Mouse (Mus musculus) G1E (cell line): Measurements from ENCODE around the gene Ambra1. TPM values are rescaled to one million over a fixed set of nuclear protein-coding genes. Genes with fewer than 3 reads are reported as not detected.
A peak's percentile ranks its signal among the peaks of the same experiment; 100 is the strongest.

Source experiments
- ATAC-seq: 2 replicates; pipeline ENCODE4 v1.8.0; 2016; ENCODE audit warnings: mild to moderate bottlenecking; ENCODE audit not compliant: insufficient number of reproducible peaks, poor library complexity, low FRiP score, severe bottlenecking; ENCODE audit errors: extremely low read depth
- DNase-seq: peaks from one replicate; pipeline ENCODE4 v3.0.0; 2012; ENCODE audit warnings: low spot score
- H3K27me3 ChIP-seq: 2 replicates; pipeline ENCODE4 v1.6.1; 2012; ENCODE audit warnings: mild to moderate bottlenecking, low read length, inconsistent platforms; ENCODE audit not compliant: insufficient read depth
- H3K36me3 ChIP-seq: replicated peaks from 2 replicates; pipeline ENCODE3; 2012; ENCODE audit warnings: mild to moderate bottlenecking, inconsistent platforms
- H3K4me1 ChIP-seq: 2 replicates; pipeline ENCODE4 v1.6.1; 2012; ENCODE audit warnings: low read depth, low read length, inconsistent platforms, mixed read lengths; ENCODE audit not compliant: insufficient read depth
- H3K4me3 ChIP-seq: 2 replicates; pipeline ENCODE4 v1.5.1; 2012; ENCODE audit warnings: low read depth, mild to moderate bottlenecking, inconsistent platforms, low read length, moderate library complexity, mixed read lengths
- H3K9me3 ChIP-seq: replicated peaks from 2 replicates; pipeline ENCODE4 v1.6.1; 2012; ENCODE audit warnings: inconsistent platforms
- CTCF ChIP-seq: IDR thresholded peaks from 2 replicates; pipeline ENCODE4 v1.5.1; 2012; ENCODE audit warnings: low read depth, low read length, inconsistent platforms, mixed read lengths
- GATA1 ChIP-seq: IDR thresholded peaks from 2 replicates; pipeline ENCODE4 v1.6.1; 2012; ENCODE audit warnings: borderline replicate concordance, low read length, inconsistent platforms, mixed read lengths
- GATA2 ChIP-seq: IDR thresholded peaks from 2 replicates; pipeline ENCODE4 v1.6.1; 2012; ENCODE audit warnings: low read depth, low read length, inconsistent platforms, borderline replicate concordance
- POLR2AphosphoS5 ChIP-seq: IDR thresholded peaks from 2 replicates; pipeline ENCODE4 v1.6.1; 2012; ENCODE audit warnings: low read depth, low read length, inconsistent platforms; ENCODE audit not compliant: insufficient replicate concordance
- TAL1 ChIP-seq: conservative IDR thresholded peaks from 2 replicates; pipeline ENCODE4 v1.6.1; 2012; ENCODE audit warnings: low read depth, low read length, inconsistent platforms, mixed read lengths
- polyA plus RNA-seq: library from polyadenylated mRNA; stranded (reverse); fragments of >175 nt; gene quantifications from 2 replicates; pipeline ENCODE4 v1.2.3, GENCODE M21; 2012
- total RNA-seq, 2 experiments: library from RNA; stranded (forward) in 1 of 2; stranded (reverse) in 1 of 2; fragments of 200-1000 nt in 1 of 2; fragments of >200 nt in 1 of 2; fragmentation: Nextera tagmentation in 1 of 2; gene quantifications; 2 replicates each; pipeline ENCODE4 v1.2.3; 2014 to 2017

Gene Ambra1
- total and polyA plus RNA-seq, 3 experiments, result 14.3 to 64.0 (median 30.5) TPM

DNA sequence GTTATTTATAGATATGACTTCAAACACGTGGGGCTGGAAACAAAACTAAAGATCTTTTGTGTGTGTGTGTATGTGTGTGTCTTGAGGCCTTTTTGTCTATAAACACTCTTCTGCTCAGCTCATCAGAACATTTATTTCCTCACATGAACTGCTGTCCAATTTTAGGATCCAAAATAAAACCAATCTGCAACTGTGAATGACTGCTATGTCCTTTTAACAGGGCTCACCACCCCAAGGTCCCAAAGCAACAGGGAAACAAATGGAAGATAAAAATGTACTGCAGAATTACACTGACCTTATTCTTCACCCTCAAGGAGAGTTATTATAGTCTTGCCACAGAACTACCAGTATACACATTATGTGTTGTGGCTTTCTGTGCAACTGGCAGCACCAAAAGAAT is 30.7 kb upstream of the Ambra1 start:
- ATAC-seq, result no peak
- no peaks in the 10 kb centered on the region for H3K27me3 ChIP-seq
- no peak for DNase-seq
- no peak overlapping the region for H3K4me3 ChIP-seq
- H3K36me3 ChIP-seq, result peaks cover 26% of the 10 kb centered on the region
- TF ChIP-seq CTCF (no peak), POLR2AphosphoS5 (no peak), GATA2 (no peak), GATA1 (no peak), TAL1 (no peak)
- H3K9me3 ChIP-seq, result no peaks in the 10 kb centered on the region
- H3K4me1 ChIP-seq, result no peaks in the 10 kb centered on the region; the same call in 1 of the 2 replicates

DNA sequence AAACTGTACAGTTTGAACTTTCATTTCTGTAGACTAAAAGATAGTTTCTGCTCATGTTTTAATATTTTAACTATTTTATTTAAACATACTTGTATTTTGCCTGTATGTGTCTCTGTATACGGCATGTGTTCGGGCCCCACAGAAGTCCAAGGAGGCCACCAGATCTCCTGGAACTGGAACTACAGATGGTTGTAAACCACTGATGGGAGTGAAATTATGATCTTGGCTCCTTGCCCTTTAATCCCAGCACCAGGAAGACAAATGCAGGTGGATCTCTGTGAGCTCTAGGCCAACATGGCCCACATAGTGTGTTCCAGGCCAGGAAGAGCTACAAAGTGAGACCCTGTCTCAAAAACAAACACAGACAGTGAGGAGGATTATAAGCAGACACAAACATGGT is 28.6 kb upstream of the Ambra1 start:
- DNase-seq (no peak), ATAC-seq (no peak)
- peaks cover 13% of the 10 kb centered on the region for H3K36me3 ChIP-seq
- no peaks in the 10 kb centered on the region for H3K9me3 ChIP-seq
- no peaks in the 10 kb centered on the region for H3K4me1 ChIP-seq
- H3K27me3 ChIP-seq, result no peaks in the 10 kb centered on the region
- no peak for TF ChIP-seq POLR2AphosphoS5
- TF ChIP-seq TAL1, result no peak
- TF ChIP-seq GATA2, result no peak
- no peak for TF ChIP-seq GATA1
- TF ChIP-seq CTCF, result no peak
- no peak overlapping the region for H3K4me3 ChIP-seq

DNA sequence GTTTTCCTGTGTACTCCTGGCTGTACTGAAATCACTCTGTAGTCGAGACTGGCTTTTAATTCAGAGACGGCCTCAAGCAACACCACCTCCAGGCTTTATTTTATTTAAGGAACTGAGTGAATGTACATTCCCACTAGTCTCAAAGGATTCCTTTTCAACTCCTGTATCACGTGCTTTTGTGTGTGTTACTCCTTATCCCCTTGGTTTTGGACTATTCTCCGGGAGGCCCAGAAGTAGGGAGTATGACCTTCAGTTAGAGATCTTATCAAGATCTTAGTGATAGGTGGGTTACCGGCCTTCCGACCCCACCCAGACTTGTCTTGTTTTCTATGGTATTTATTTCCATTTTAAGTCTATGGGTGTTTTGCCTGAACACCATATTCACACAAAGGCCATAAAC is 24.2 kb upstream of the Ambra1 start:
- H3K27me3 ChIP-seq, result no peaks in the 10 kb centered on the region
- DNase-seq (no peak), ATAC-seq (no peak)
- no peaks in the 10 kb centered on the region for H3K9me3 ChIP-seq
- H3K4me3 ChIP-seq, result no peak overlapping the region
- peaks cover 14% of the 10 kb centered on the region for H3K36me3 ChIP-seq
- TF ChIP-seq POLR2AphosphoS5 (no peak), GATA1 (no peak), CTCF (no peak), GATA2 (no peak), TAL1 (no peak)
- H3K4me1 ChIP-seq, result peaks cover 6% of the 10 kb centered on the region

DNA sequence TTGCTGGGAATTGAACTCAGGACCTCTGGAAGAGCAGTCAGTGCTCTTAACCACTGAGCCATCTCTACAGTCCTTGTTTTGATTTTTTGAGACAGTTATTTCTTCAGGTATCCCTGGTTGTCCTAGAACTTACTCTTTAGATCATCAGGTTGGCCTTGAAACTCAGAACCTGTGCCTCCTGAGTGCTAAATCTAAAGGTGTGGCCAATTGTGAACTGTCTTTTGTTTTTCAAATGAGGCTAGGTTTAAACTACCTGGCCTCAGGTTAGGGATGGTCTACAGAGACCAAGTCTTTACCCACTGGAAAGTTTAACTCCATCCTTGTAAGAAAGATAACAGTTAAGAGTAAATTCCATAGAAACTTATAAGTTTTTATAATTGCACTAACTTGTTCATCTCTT is 23.5 kb upstream of the Ambra1 start:
- no peak for TF ChIP-seq GATA1
- TF ChIP-seq POLR2AphosphoS5, result no peak
- TF ChIP-seq TAL1, result no peak
- no peak for TF ChIP-seq CTCF
- TF ChIP-seq GATA2, result no peak
- ATAC-seq (no peak), DNase-seq (no peak)
- no peak overlapping the region for H3K4me3 ChIP-seq
- H3K36me3 ChIP-seq, result peaks cover 11% of the 10 kb centered on the region
- H3K27me3 ChIP-seq, result no peaks in the 10 kb centered on the region
- H3K4me1 ChIP-seq, result peaks cover 8% of the 10 kb centered on the region
- no peaks in the 10 kb centered on the region for H3K9me3 ChIP-seq

DNA sequence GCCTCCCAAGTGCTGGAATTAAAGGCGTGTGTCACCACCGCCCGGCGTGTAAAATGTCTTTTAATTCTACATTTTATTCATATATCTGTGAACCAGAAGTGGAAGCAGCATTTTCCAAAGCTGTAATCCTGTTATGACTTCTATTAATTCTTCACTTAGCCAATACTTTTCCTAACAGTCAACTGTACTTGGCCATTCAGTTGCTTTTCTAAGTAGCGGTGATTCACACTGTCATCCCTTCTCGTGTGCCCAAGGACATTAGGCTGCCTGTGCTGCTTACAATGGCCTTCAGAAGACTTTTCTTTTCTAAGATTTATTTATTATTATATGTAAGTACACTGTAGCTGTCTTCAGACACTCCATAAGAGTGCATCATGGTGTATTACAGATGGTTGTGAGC is 21.6 kb upstream of the Ambra1 start:
- ATAC-seq, result no peak
- Histone ChIP-seq H3K36me3 (peaks cover 14% of the 10 kb centered on the region), H3K9me3 (no peaks in the 10 kb centered on the region), H3K4me3 (no peak overlapping the region), H3K27me3 (no peaks in the 10 kb centered on the region), H3K4me1 (peaks cover 22% of the 10 kb centered on the region)
- no peak for TF ChIP-seq CTCF
- TF ChIP-seq TAL1, result no peak
- no peak for TF ChIP-seq GATA2
- no peak for TF ChIP-seq GATA1
- no peak for TF ChIP-seq POLR2AphosphoS5
- no peak for DNase-seq

DNA sequence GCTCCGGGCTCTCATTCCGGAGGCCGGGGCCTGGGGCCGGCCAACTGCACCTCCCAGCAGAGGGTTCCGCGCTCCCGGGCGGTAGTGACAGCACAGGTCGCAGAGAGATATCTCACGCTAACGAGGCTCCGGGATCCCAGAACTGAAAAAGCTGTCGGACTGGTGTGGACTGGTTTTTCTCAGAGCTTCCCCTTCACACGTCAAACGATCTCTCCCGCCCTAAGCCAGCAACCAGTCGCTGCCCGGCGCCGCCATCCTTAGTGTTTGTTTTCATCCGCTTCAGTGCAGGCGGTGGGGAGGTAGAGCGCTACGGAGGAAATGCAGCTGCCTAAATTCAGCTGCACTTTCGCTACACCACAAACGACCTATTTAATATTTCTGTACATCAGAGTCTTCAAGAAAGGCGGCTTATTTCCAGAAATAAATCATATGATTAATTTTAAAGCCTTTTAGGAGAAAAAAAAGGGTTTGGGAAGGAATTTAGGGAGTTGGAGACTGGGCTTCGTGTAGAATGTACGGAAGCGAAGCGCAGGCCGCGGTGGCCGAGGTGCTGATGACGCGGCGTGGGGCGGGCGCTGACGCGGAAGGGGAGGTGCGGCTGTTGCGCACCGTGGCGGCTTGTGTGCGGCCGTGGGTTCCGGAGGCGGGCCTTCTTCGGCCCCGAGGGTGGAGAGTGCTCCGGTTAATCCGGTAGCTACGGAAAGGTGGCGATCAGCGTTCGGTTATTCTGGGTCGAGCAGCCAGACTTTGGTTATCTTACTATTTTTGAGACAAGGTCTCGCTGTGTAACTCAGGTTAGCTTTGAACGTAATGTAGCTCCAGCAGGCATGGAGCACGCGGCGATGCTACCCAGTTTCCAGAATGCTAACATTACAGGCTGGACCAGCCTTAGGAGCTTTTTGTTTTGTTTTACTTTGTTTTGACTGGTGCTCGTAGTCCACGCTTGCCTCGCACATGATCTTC is 19.4 kb upstream of the Ambra1 start, which contains the start of the genes Atg13 and Harbi1:
TSS of gene Atg13 (minus strand) at position 305 of the 963 bp plus-strand sequence.
TSS of gene Harbi1 (plus strand) at position 581 of the 963 bp plus-strand sequence.
- Histone ChIP-seq H3K9me3 (no peaks in the 10 kb centered on the region), H3K4me3 (peak within 1 kb of the TSS; percentile 85), H3K4me1 (peaks cover 25% of the 10 kb centered on the region), H3K36me3 (peaks cover 20% of the 10 kb centered on the region), H3K27me3 (no peaks in the 10 kb centered on the region)
- TF ChIP-seq TAL1, result no peak
- TF ChIP-seq CTCF, result no peak
- no peak for TF ChIP-seq GATA2
- no peak for TF ChIP-seq POLR2AphosphoS5
- TF ChIP-seq GATA1, result no peak
- DNase-seq (peak; percentile 88), ATAC-seq (peak; percentile 91)
